Comparison of ENCODE assay signal across 11 mouse cellular contexts in the genomic region with DNA sequence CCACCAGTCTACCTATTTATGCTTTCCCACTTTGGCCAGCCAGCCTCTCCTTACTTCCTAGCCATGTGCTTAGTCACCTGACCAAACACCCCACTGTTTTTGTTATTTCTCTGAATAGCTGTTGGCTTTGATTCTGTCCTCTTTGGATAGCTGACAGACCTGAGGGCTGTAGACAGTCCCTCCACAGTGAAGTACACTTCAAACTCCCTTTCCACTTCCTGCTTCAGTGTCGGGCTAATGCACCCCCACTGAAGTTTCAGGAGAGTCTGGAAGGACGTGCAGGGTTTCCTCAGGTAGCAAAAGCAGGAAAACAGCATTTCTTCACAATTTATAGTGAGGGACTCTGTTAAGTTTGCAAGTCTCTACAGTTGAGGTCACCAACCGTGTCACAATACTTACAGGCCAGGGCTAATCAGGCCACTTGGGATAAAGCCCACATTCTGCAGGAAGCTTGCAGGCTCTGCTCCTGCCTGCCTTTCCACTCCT. TPM values are rescaled to one million over a fixed set of nuclear protein-coding genes. Genes with fewer than 3 reads are reported as not detected.
A peak's percentile ranks its signal among the peaks of the same experiment; 100 is the strongest.
DNase-seq lines count a peak whose midpoint lies in the region; ATAC-seq and TF ChIP-seq lines count a peak whose summit lies in the region.
"Had no signal": no experiment of that assay in that cellular context is flagged by ENCODE, and none has a peak within 500 bp of the region (broad histone marks: within the 10 kb centered on the region; RNA-seq: fewer than 3 reads in every experiment).

No protein-coding gene starts in this region.

- H3K4me3 ChIP-seq in forebrain, embryonic 16.5 days (replicated peaks; ENCODE audit: low read length), result no peak overlapping the region
- H3K4me3 ChIP-seq in forebrain, embryonic 12.5 days (replicated peaks), result no peak overlapping the region
- no peak overlapping the region for H3K4me3 ChIP-seq in lung, adult 2 months (replicated peaks; ENCODE audit: extremely low read depth, low read depth, low read length)

- H3K36me3 ChIP-seq in forebrain, embryonic 16.5 days (ENCODE audit: control insufficient read depth, insufficient read depth), result no peaks in the 10 kb centered on the region; the same call in 1 of the 2 replicates
- peaks cover 5% of the 10 kb centered on the region; the same call in 1 of the 2 replicates for H3K36me3 ChIP-seq in forebrain, embryonic 12.5 days (replicated peaks)

- no peak for TF ChIP-seq CTCF in lung, adult 2 months (IDR thresholded peaks at IDR 0.05; ENCODE audit: insufficient read depth, low read length)

- WGBS in forebrain, embryonic 16.5 days, result 70% methylated on average over 3 of the region's 3 CpGs
- 71% methylated on average over 3 of the region's 3 CpGs for WGBS in forebrain, embryonic 12.5 days
- 24% methylated on average over 3 of the region's 3 CpGs for WGBS in lung, adult 2 months

- H3K27me3 ChIP-seq in forebrain, embryonic 16.5 days (replicated peaks; ENCODE audit: control insufficient read depth, insufficient read depth, low read length), result no peaks in the 10 kb centered on the region
- H3K27me3 ChIP-seq in forebrain, embryonic 12.5 days, result no peaks in the 10 kb centered on the region

- no peaks in the 10 kb centered on the region for H3K9me3 ChIP-seq in forebrain, embryonic 16.5 days (ENCODE audit: control insufficient read depth, low read length)
- H3K9me3 ChIP-seq in forebrain, embryonic 12.5 days, result no peaks in the 10 kb centered on the region

- peak; percentile 21 for DNase-seq in lung, adult 2 months
- no peak for DNase-seq in lung, postnatal 4 days
- peak; percentile 27 for DNase-seq in heart, adult 8-10 months (ENCODE audit: low spot score)
- DNase-seq in lung, postnatal 36 days, result peak; percentile 55
- no peak for DNase-seq in thymus, adult 18-20 months
- DNase-seq: adrenal gland, adult 8-10 months; thymus, postnatal 36 days had no signal

- no peak for TF ChIP-seq POLR2A in lung, adult 2 months (IDR thresholded peaks at IDR 0.05; ENCODE audit: borderline replicate concordance, extremely low read depth, low read depth, low read length)

- no peak overlapping the region for H3K4me2 ChIP-seq in forebrain, embryonic 16.5 days (ENCODE audit: low read length)
- no peak overlapping the region for H3K4me2 ChIP-seq in forebrain, embryonic 12.5 days

- no peak overlapping the region for H3K9ac ChIP-seq in forebrain, embryonic 16.5 days (replicated peaks; ENCODE audit: low read depth, low read length)
- H3K9ac ChIP-seq in forebrain, embryonic 12.5 days, result no peak overlapping the region

- no peak overlapping the region for H3K27ac ChIP-seq in forebrain, embryonic 16.5 days (ENCODE audit: low read length)
- H3K27ac ChIP-seq in forebrain, embryonic 12.5 days, result no peak overlapping the region
- H3K27ac ChIP-seq: kidney, postnatal 0 days had no signal

- peaks cover 4% of the 10 kb centered on the region; the same call in 1 of the 2 replicates for H3K4me1 ChIP-seq in forebrain, embryonic 16.5 days (replicated peaks; ENCODE audit: control insufficient read depth, insufficient read depth, low read length)
- peaks cover 8% of the 10 kb centered on the region; the same call in 1 of the 2 replicates for H3K4me1 ChIP-seq in forebrain, embryonic 12.5 days
- no peaks in the 10 kb centered on the region for H3K4me1 ChIP-seq in lung, adult 2 months (ENCODE audit: control insufficient read depth, insufficient read depth, low read length)

- ATAC-seq in forebrain, embryonic 16.5 days, result peak; percentile 24; the same call in 1 of the 2 replicates
- no peak for ATAC-seq in forebrain, embryonic 12.5 days (ENCODE audit: low FRiP score)
- ATAC-seq in inflammation-experienced regulatory T-cells, adult 6 months, result no peak

RNA-seq across cellular contexts. Expression of a gene that starts 57.4 kb away (rescaled TPM):
- polyA plus RNA-seq in forebrain, embryonic 16.5 days (2015; fragmentation: Nextera tagmentation; extraction: Ambion mirVana), result 23.6 and 28.8 TPM in 2 replicates
- polyA plus RNA-seq in forebrain, embryonic 12.5 days (2016; fragmentation: Nextera tagmentation; extraction: Ambion mirVana), result 27.2 and 27.8 TPM in 2 replicates
- 1.8 and 2.2 TPM in 2 replicates for polyA plus RNA-seq in lung, adult 2 months (2012; rRNA removed)
- 10 to 100 TPM; 38.1 to 50.1 (median 43.2) TPM for total RNA-seq in heart, adult 8-10 months (2022)
- polyA plus RNA-seq in inflammation-experienced regulatory T-cells, adult 6 months (2017; shearing (Covaris generic)), result under 1 TPM in 2 of 3 experiments, not detected in 1; 0.08 to 0.34 TPM

Comparison
In these comparisons a context has a peak if more than half of its experiments do, and no peak if none do; other contexts are left out.
1. DNase-seq: peak in lung, adult 2 months (single experiment), heart, adult 8-10 months (single experiment) and lung, postnatal 36 days (single experiment); none in lung, postnatal 4 days (0 of 2) and thymus, adult 18-20 months (0 of 2).